Mouse (Mus musculus) CH12.LX (cell line): ENCODE results near the gene Skida1. TPM values are rescaled to one million over a fixed set of nuclear protein-coding genes. Genes with fewer than 3 reads are reported as not detected.

Source experiments
- DNase-seq: peaks from one replicate; pipeline ENCODE4 v3.0.0-alpha.2; 2013; ENCODE audit errors: extremely low read depth
- H3K27ac ChIP-seq: 2 replicates; pipeline ENCODE4 v1.5.1; 2012; ENCODE audit warnings: low read depth, mild to moderate bottlenecking, control low read depth, moderate library complexity; ENCODE audit not compliant: insufficient read depth
- H3K27me3 ChIP-seq: replicated peaks from 2 replicates; pipeline ENCODE3; 2012; ENCODE audit warnings: inconsistent platforms
- H3K36me3 ChIP-seq, 2 experiments: replicated peaks in 1 of 2; 2 replicates each; pipeline versions ENCODE3 to v1.6.1; 2012; ENCODE audit warnings: inconsistent platforms in 1 of 2, low read length in 1 of 2, mild to moderate bottlenecking in 1 of 2, mixed read lengths in 1 of 2, moderate library complexity in 1 of 2; ENCODE audit not compliant: control insufficient read depth in 1 of 2, insufficient read depth in 1 of 2
- H3K4me1 ChIP-seq, 2 experiments: 2 replicates each; pipeline ENCODE4 v1.6.1; 2012; ENCODE audit warnings: inconsistent platforms in 1 of 2, moderate library complexity in 1 of 2; ENCODE audit not compliant: insufficient read depth in 2 of 2, control insufficient read depth in 1 of 2
- H3K4me2 ChIP-seq: 2 replicates; pipeline ENCODE4 v1.6.1; 2012; ENCODE audit warnings: low read depth, mild to moderate bottlenecking, control low read depth; ENCODE audit not compliant: poor library complexity, insufficient read depth, severe bottlenecking
- H3K4me3 ChIP-seq, 3 experiments: fragments of 150-350 bp in 1 of 3; sonication (generic) in 1 of 3; replicated peaks in 1 of 3; 2 replicates each; pipeline versions ENCODE3 to v1.5.1; 2011 to 2012; ENCODE audit warnings: low read depth in 2 of 3, low read length in 2 of 3, mild to moderate bottlenecking in 2 of 3, moderate library complexity in 2 of 3, control low read depth in 1 of 3, improper control_type of control experiment in 1 of 3, inconsistent platforms in 1 of 3, mixed read lengths in 1 of 3; ENCODE audit not compliant: poor library complexity in 1 of 3
- H3K79me2 ChIP-seq: replicated peaks from 2 replicates; pipeline ENCODE4 v1.6.1; 2012; ENCODE audit warnings: mild to moderate bottlenecking, moderate library complexity; ENCODE audit not compliant: control insufficient read depth, poor library complexity, insufficient read depth, severe bottlenecking; ENCODE audit errors: extremely low read depth
- H3K9ac ChIP-seq: 2 replicates; pipeline ENCODE4 v1.6.1; 2012; ENCODE audit warnings: low read depth, mild to moderate bottlenecking, control low read depth, moderate library complexity; ENCODE audit not compliant: insufficient read depth
- H3K9me3 ChIP-seq: replicated peaks from 2 replicates; pipeline ENCODE3; 2012; ENCODE audit warnings: low read length, inconsistent platforms, mixed read lengths
- BHLHE40 ChIP-seq: IDR thresholded peaks from 2 replicates; pipeline ENCODE4 v1.6.1; 2011; ENCODE audit warnings: mild to moderate bottlenecking, low read depth, low read length, improper control_type of control experiment
- CHD1 ChIP-seq: IDR thresholded peaks from 2 replicates; pipeline ENCODE4 v1.6.1; 2012; ENCODE audit warnings: low read depth, low read length, improper control_type of control experiment, inconsistent platforms
- CTCF ChIP-seq, 2 experiments: IDR thresholded peaks in 1 of 2; conservative IDR thresholded peaks in 1 of 2; 2 replicates each; pipeline ENCODE4 v1.5.1; 2011 to 2012; ENCODE audit warnings: low read depth in 2 of 2, low read length in 2 of 2, improper control_type of control experiment in 1 of 2, inconsistent platforms in 1 of 2, mild to moderate bottlenecking in 1 of 2, moderate library complexity in 1 of 2
- ELF1 ChIP-seq: IDR thresholded peaks from 2 replicates; pipeline ENCODE4 v1.6.1; 2014; ENCODE audit warnings: low read depth, mild to moderate bottlenecking, inconsistent platforms, low read length, improper control_type of control experiment
- GABPA ChIP-seq: IDR thresholded peaks from 2 replicates; pipeline ENCODE4 v1.6.1; 2012; ENCODE audit warnings: low read depth, low read length, improper control_type of control experiment, inconsistent platforms; ENCODE audit not compliant: insufficient replicate concordance
- HCFC1 ChIP-seq: IDR thresholded peaks from 2 replicates; pipeline ENCODE4 v1.6.1; 2012; ENCODE audit warnings: low read depth, mild to moderate bottlenecking, inconsistent platforms, low read length, improper control_type of control experiment
- IRF4 ChIP-seq: IDR thresholded peaks from 2 replicates; pipeline ENCODE4 v1.6.1; 2014; ENCODE audit warnings: low read depth, mild to moderate bottlenecking, inconsistent platforms, low read length, improper control_type of control experiment
- JUN ChIP-seq: IDR thresholded peaks from 2 replicates; pipeline ENCODE4 v1.6.1; 2011; ENCODE audit warnings: low read depth, mild to moderate bottlenecking, low read length, improper control_type of control experiment, moderate library complexity; ENCODE audit not compliant: insufficient read depth
- JUND ChIP-seq: conservative IDR thresholded peaks from 2 replicates; pipeline ENCODE4 v1.6.1; 2011; ENCODE audit warnings: low read depth, low read length, improper control_type of control experiment
- KAT2A ChIP-seq: IDR thresholded peaks from 2 replicates; pipeline ENCODE4 v1.6.1; 2012; ENCODE audit warnings: low read length, improper control_type of control experiment, inconsistent platforms; ENCODE audit not compliant: insufficient replicate concordance
- MAFK ChIP-seq: IDR thresholded peaks from 2 replicates; pipeline ENCODE4 v1.6.1; 2011; ENCODE audit warnings: low read length, improper control_type of control experiment; ENCODE audit not compliant: insufficient replicate concordance
- MXI1 ChIP-seq: IDR thresholded peaks from 2 replicates; pipeline ENCODE4 v1.6.1; 2011; ENCODE audit warnings: mild to moderate bottlenecking, low read depth, low read length, improper control_type of control experiment
- NELFE ChIP-seq: IDR thresholded peaks from 2 replicates; pipeline ENCODE4 v1.6.1; 2011; ENCODE audit warnings: low read depth, low read length, improper control_type of control experiment
- NRF1 ChIP-seq: IDR thresholded peaks from 2 replicates; pipeline ENCODE4 v1.6.1; 2014; ENCODE audit warnings: low read depth, mild to moderate bottlenecking, inconsistent platforms, low read length, improper control_type of control experiment, moderate library complexity
- PAX5 ChIP-seq: IDR thresholded peaks from 2 replicates; pipeline ENCODE4 v1.6.1; 2012; ENCODE audit warnings: low read length, inconsistent platforms, mixed read lengths
- POLR2A ChIP-seq: IDR thresholded peaks from 2 replicates; pipeline ENCODE4 v1.6.1; 2011; ENCODE audit warnings: low read depth, mild to moderate bottlenecking, improper control_type of control experiment, low read length
- POLR2AphosphoS2 ChIP-seq: IDR thresholded peaks from 2 replicates; pipeline ENCODE4 v1.6.1; 2011; ENCODE audit warnings: low read depth, low read length, improper control_type of control experiment
- SIN3A ChIP-seq: IDR thresholded peaks from 2 replicates; pipeline ENCODE4 v1.6.1; 2012; ENCODE audit warnings: low read length, improper control_type of control experiment, inconsistent platforms
- TBP ChIP-seq: conservative IDR thresholded peaks from 2 replicates; pipeline ENCODE4 v1.6.1; 2011; ENCODE audit warnings: low read depth, low read length, improper control_type of control experiment
- USF2 ChIP-seq: conservative IDR thresholded peaks from 2 replicates; pipeline ENCODE4 v1.6.1; 2011; ENCODE audit warnings: low read depth, low read length, improper control_type of control experiment
- ZC3H11A ChIP-seq: IDR thresholded peaks from 2 replicates; pipeline ENCODE4 v1.6.1; 2012; ENCODE audit warnings: low read depth, mild to moderate bottlenecking, inconsistent platforms, low read length, improper control_type of control experiment
- ZKSCAN1 ChIP-seq: IDR thresholded peaks from 2 replicates; pipeline ENCODE4 v1.6.1; 2012; ENCODE audit warnings: low read depth, inconsistent platforms, low read length, improper control_type of control experiment, borderline replicate concordance
- ZNF384 ChIP-seq: IDR thresholded peaks from 2 replicates; pipeline ENCODE4 v1.6.1; 2012; ENCODE audit warnings: low read depth, low read length, improper control_type of control experiment, inconsistent platforms
- dilution Hi-C: fragments of 300-500 bp; cut with MboI; formaldehyde crosslinking; loops from 2 replicates; pipeline ENCODE4 v1.14.3; 2020; ENCODE audit warnings: low sequenced_read_pairs; ENCODE audit not compliant: extremely low pct_unique_long_range_greater_than_20kb, extremely low pct_ligation_motif_present
- in situ Hi-C: fragments of 300-500 bp; cut with MboI; formaldehyde crosslinking; loops from 3 replicates; pipeline ENCODE4 v1.14.3; 2019; ENCODE audit warnings: low sequenced_read_pairs, low pct_ligation_motif_present, low pct_unique_long_range_greater_than_20kb, mixed read lengths
- polyA plus RNA-seq: library from polyadenylated mRNA; unstranded; fragments of >175 nt; gene quantifications from 2 replicates; pipeline ENCODE4 v1.2.1, GENCODE M21; 2012; ENCODE audit warnings: low read depth; ENCODE audit not compliant: insufficient read length
- total RNA-seq, 2 experiments: library from RNA; depleted of rRNA; stranded (reverse); fragments of 300-350 nt in 1 of 2; fragments of >200 nt in 1 of 2; gene quantifications; 2 replicates each; pipeline ENCODE4 v1.2.3; 2012 to 2014

The Skida1 gene
- total and polyA plus RNA-seq, 3 experiments, result 0.35 to 0.85 (median 0.36) TPM

DNA sequence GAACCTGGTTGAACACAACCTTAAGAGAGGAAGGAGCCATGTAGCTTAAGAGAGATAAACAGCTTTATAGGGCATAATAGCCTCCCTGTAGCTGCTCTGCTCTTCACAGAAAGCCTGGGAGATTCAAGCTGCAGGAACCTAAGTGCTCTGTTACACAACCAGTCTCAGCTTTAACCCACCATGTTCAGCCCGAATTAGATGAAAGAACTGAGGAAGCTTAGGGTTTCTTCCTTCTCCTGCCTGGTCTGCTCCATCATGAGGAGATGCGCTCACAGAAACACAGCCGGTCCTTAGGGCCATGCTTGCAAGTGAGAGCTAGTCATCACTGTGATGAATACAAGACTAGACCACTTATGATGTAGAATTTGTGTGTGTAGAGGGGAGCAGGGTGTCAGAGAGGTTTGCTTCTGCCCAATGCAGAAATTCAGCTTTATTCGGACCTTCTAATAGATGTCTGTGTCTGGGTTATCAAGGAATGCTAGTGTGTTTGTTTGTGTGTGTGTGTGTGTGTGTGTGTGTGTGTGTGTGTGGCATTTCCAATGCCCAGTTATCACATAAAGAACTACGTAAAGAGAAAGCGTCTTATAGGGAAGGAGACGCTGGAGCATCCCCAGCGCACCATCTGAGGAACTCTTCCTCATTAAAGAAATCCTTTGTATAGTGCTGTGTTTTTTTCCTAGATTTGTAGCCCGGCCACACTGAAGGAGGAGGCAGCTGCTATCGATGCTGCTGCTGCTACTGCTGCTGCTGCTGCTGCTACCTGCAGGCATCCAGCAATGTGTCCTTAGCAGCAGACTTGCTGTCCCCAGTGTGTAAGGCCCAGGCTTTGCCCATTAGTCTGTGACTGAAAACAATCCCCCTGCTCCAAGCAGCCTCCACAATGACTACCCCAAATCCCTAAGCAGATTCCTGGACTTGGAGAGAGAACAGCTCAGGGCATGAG, 15.4 kb downstream of the Skida1 start:
- in situ Hi-C loops, result loop anchor here (10.0 to 25.0 kb wide), 3 partner anchors 151 to 654 kb away; partner anchors contain the start of genes Bmi1 and Spag6
- dilution Hi-C loops, result no loop called here
- H3K79me2 ChIP-seq, result no peaks in the 10 kb centered on the region
- peaks cover 0 to 2% of the 10 kb centered on the region in 2 experiments; a peak in 2 of 4 replicates for H3K4me1 ChIP-seq
- H3K4me3 ChIP-seq, result no peak overlapping the region
- no peaks in the 10 kb centered on the region for H3K36me3 ChIP-seq
- no peak overlapping the region for H3K9ac ChIP-seq
- H3K27ac ChIP-seq, result no peak overlapping the region
- H3K4me2 ChIP-seq, result no peak overlapping the region
- peaks cover 10% of the 10 kb centered on the region for H3K27me3 ChIP-seq
- TF ChIP-seq MXI1 (no peak), JUN (no peak), MAFK (no peak), POLR2A (no peak), KAT2A (no peak), POLR2AphosphoS2 (no peak), HCFC1 (no peak), ELF1 (no peak), BHLHE40 (no peak), USF2 (no peak), TBP (no peak), PAX5 (no peak), SIN3A (no peak), ZNF384 (no peak), CHD1 (no peak), GABPA (no peak)
- DNase-seq, result no peak
- H3K9me3 ChIP-seq, result no peaks in the 10 kb centered on the region

DNA sequence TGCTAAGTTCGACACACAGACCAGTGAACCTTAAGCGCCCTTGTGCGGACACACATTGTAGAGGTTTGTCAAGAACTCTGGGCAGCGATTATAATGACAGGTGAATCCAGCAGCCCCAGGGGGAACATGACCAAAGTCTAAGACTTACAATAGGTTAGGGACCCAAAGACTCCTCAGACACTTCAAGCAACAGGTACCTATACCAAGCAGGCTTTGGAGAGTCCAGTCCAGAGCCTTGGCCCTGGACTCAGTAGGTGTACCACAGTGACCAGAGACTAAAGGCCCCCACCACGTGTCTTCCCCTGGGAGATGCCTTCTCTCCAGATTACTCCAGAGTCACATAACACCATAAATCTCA, 16.3 kb downstream of the Skida1 start:
- Histone ChIP-seq H3K4me2 (no peak overlapping the region), H3K9me3 (no peaks in the 10 kb centered on the region), H3K4me1 (peaks cover 0 to 4% of the 10 kb centered on the region in 2 experiments; a peak in 2 of 4 replicates), H3K4me3 (no peak overlapping the region), H3K9ac (no peak overlapping the region), H3K36me3 (no peaks in the 10 kb centered on the region), H3K27me3 (peaks cover 9% of the 10 kb centered on the region), H3K79me2 (no peaks in the 10 kb centered on the region), H3K27ac (no peak overlapping the region)
- in situ Hi-C loops (loop anchor here (10.0 to 25.0 kb wide), 3 partner anchors 152 to 655 kb away; partner anchors contain the start of genes Bmi1 and Spag6), dilution Hi-C loops (no loop called here)
- TF ChIP-seq GABPA (no peak), POLR2AphosphoS2 (no peak), JUND (no peak), ZNF384 (no peak), NELFE (no peak), IRF4 (no peak), PAX5 (no peak), NRF1 (no peak), KAT2A (no peak), CTCF (conservative IDR thresholded peaks at IDR 0.05 in 1 of 2, IDR thresholded peaks at IDR 0.05 in 1 of 2; ENCODE audit: low read depth in 2 of 2, low read length in 2 of 2) (no peak), POLR2A (no peak), BHLHE40 (no peak), JUN (no peak), ZKSCAN1 (no peak), ZC3H11A (no peak)
- no peak for DNase-seq
